In the genomic region with DNA sequence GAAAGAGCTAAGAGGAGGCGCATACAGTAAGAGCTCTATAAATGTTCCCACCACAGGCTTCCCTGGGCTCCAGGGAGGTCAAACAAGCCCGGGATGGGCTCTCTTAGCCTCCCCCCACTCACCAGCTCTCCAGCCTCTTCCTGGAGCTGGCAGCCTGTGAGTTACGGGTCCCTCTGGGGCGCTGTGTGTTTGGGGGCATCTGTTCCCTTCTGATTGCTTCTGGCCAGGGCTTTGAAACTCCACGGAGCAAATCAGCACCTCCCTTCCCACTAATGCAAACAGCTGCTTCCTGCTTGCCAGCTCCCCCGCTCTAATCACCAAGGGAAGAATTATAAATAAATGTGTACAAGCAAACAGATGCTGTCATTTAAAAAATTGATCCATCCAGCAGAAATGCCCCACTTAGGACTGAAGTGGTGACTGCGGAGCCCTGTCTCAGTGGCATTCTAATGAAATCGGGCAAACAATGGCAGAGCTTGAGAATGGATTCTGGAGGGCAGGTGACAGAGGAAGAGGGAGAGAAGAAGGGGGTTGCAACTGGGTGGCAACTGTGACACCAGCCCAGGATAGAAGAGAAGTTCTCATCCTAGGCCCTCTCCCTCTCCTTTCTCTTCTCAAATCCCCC, we compare ENCODE assay signal across 10 mouse cellular contexts. TPM values are rescaled to one million over a fixed set of nuclear protein-coding genes. Genes with fewer than 3 reads are reported as not detected.
DNase-seq lines count a peak whose midpoint lies in the region; ATAC-seq lines count a peak whose summit lies in the region.
"Had no signal": no experiment of that assay in that cellular context is flagged by ENCODE, and none has a peak within 500 bp of the region (broad histone marks: within the 10 kb centered on the region; RNA-seq: fewer than 3 reads in every experiment).

No protein-coding gene starts in this region.

- H3K4me3 ChIP-seq in midbrain, embryonic 11.5 days (ENCODE audit: low read depth, low read length): no peak overlapping the region
- no peak overlapping the region for H3K4me3 ChIP-seq in midbrain, embryonic 15.5 days
- H3K4me3 ChIP-seq: heart, embryonic 13.5 days had no signal

- peak; percentile 38 to 60 for DNase-seq in cerebellum, postnatal 10 days
- DNase-seq in cerebellum, adult 11 months: no peak
- no peak for DNase-seq in midbrain, embryonic 11.5 days (ENCODE audit: low spot score, missing footprints)
- peak; percentile 43 for DNase-seq in lung, postnatal 10 days
- peak; percentile 24 for DNase-seq in retina, postnatal 1 day
- DNase-seq in thymus, postnatal 25 days: no peak
- DNase-seq in spleen, adult 12 weeks (ENCODE audit: low spot score): no peak
- DNase-seq: kidney, postnatal 14 days had no signal

- no peak overlapping the region for H3K4me2 ChIP-seq in midbrain, embryonic 11.5 days
- H3K4me2 ChIP-seq in midbrain, embryonic 15.5 days: no peak overlapping the region
- H3K4me2 ChIP-seq: heart, embryonic 13.5 days had no signal

- 59% methylated on average over 8 of the region's 8 CpGs for WGBS in midbrain, embryonic 11.5 days
- 30% methylated on average over 8 of the region's 8 CpGs for WGBS in midbrain, embryonic 15.5 days

- H3K27ac ChIP-seq in midbrain, embryonic 11.5 days (ENCODE audit: low read depth, low read length): 0 out of 2 replicates have a peak overlapping the region, but pooled peaks have one; percentile 15
- H3K27ac ChIP-seq in midbrain, embryonic 15.5 days: no peak overlapping the region
- H3K27ac ChIP-seq: heart, embryonic 13.5 days had no signal

- no peaks in the 10 kb centered on the region for H3K36me3 ChIP-seq in midbrain, embryonic 11.5 days (ENCODE audit: control insufficient read depth, insufficient read depth, low read length)
- H3K36me3 ChIP-seq in midbrain, embryonic 15.5 days (replicated peaks): no peaks in the 10 kb centered on the region
- H3K36me3 ChIP-seq: heart, embryonic 13.5 days had no signal

- H3K4me1 ChIP-seq in midbrain, embryonic 11.5 days (ENCODE audit: control insufficient read depth, insufficient read depth, low read length): no peaks in the 10 kb centered on the region
- H3K4me1 ChIP-seq in midbrain, embryonic 15.5 days: no peaks in the 10 kb centered on the region
- H3K4me1 ChIP-seq: heart, embryonic 13.5 days had no signal

- H3K9ac ChIP-seq in midbrain, embryonic 11.5 days (ENCODE audit: low read length): no peak overlapping the region
- no peak overlapping the region for H3K9ac ChIP-seq in midbrain, embryonic 15.5 days
- H3K9ac ChIP-seq: heart, embryonic 13.5 days had no signal

- peak; percentile 48 for ATAC-seq in midbrain, embryonic 11.5 days (ENCODE audit: low FRiP score)
- no peak for ATAC-seq in midbrain, embryonic 15.5 days (replicated peaks)

- no peaks in the 10 kb centered on the region for H3K9me3 ChIP-seq in midbrain, embryonic 11.5 days (ENCODE audit: control insufficient read depth, low read length)
- H3K9me3 ChIP-seq in midbrain, embryonic 15.5 days: no peaks in the 10 kb centered on the region

- no peaks in the 10 kb centered on the region for H3K27me3 ChIP-seq in midbrain, embryonic 11.5 days (ENCODE audit: control insufficient read depth, insufficient read depth, low read length)
- no peaks in the 10 kb centered on the region for H3K27me3 ChIP-seq in midbrain, embryonic 15.5 days (replicated peaks)

RNA-seq across cellular contexts. Expression of gene Kdm8, which starts 9.7 kb away (rescaled TPM):
- polyA plus RNA-seq in midbrain, embryonic 11.5 days (2014; fragmentation: Nextera tagmentation; extraction: Ambion mirVana): 9.5 TPM in 2 replicates
- polyA plus RNA-seq in midbrain, embryonic 15.5 days (2015; fragmentation: Nextera tagmentation; extraction: Ambion mirVana): 5.1 and 5.2 TPM in 2 replicates

RNA-seq across cellular contexts. Expression of gene Nsmce1, which starts 56.6 kb away (rescaled TPM):
- 115 and 128 TPM in 2 replicates for polyA plus RNA-seq in midbrain, embryonic 11.5 days (2014; fragmentation: Nextera tagmentation; extraction: Ambion mirVana)
- 88.3 and 92.3 TPM in 2 replicates for polyA plus RNA-seq in midbrain, embryonic 15.5 days (2015; fragmentation: Nextera tagmentation; extraction: Ambion mirVana)

Comparison
In these comparisons a context has a peak if more than half of its experiments do, and no peak if none do; other contexts are left out.
1. DNase-seq: peak in cerebellum, postnatal 10 days (2 of 2), lung, postnatal 10 days (single experiment) and retina, postnatal 1 day (single experiment); none in cerebellum, adult 11 months (single experiment), midbrain, embryonic 11.5 days (single experiment), thymus, postnatal 25 days (single experiment) and spleen, adult 12 weeks (single experiment).